8 mouse cellular contexts compared by ENCODE assay signal in genomic region chr10:128175996-128176755, GRCm38 (mm10). TPM values are rescaled to one million over a fixed set of nuclear protein-coding genes. Genes with fewer than 3 reads are reported as not detected.
A peak's percentile ranks its signal among the peaks of the same experiment; 100 is the strongest.
DNase-seq lines count a peak whose midpoint lies in the region; ATAC-seq and TF ChIP-seq lines count a peak whose summit lies in the region.

No protein-coding gene starts in this region.

- H3K9me3 ChIP-seq in embryonic facial prominence, embryonic 14.5 days (ENCODE audit: control insufficient read depth, low read length) = no peaks in the 10 kb centered on the region
- H3K9me3 ChIP-seq in heart, embryonic 11.5 days (replicated peaks; ENCODE audit: control insufficient read depth, low read length) = no peaks in the 10 kb centered on the region
- H3K9me3 ChIP-seq in midbrain, embryonic 16.5 days (replicated peaks; ENCODE audit: control insufficient read depth, low read length, poor library complexity, severe bottlenecking) = no peaks in the 10 kb centered on the region

- ATAC-seq in embryonic facial prominence, embryonic 14.5 days (ENCODE audit: low read depth) = peak; percentile 90
- ATAC-seq in heart, embryonic 11.5 days (replicated peaks; ENCODE audit: insufficient number of reproducible peaks, low FRiP score, low TSS enrichment) = peak; percentile 84
- peak; percentile 86; the same call in 1 of the 2 replicates for ATAC-seq in midbrain, embryonic 16.5 days

- no peak for TF ChIP-seq CTCF in C2C12 (IDR thresholded peaks at IDR 0.05; ENCODE audit: control insufficient read depth, insufficient read depth, insufficient read length)

- H3K36me3 ChIP-seq in C2C12 (ENCODE audit: control insufficient read depth, insufficient read depth) = peaks cover 11% of the 10 kb centered on the region
- no peaks in the 10 kb centered on the region for H3K36me3 ChIP-seq in embryonic facial prominence, embryonic 14.5 days (ENCODE audit: control insufficient read depth, insufficient read depth, low read length)
- no peaks in the 10 kb centered on the region for H3K36me3 ChIP-seq in heart, embryonic 11.5 days (ENCODE audit: control insufficient read depth, insufficient read depth, low read length)
- no peaks in the 10 kb centered on the region for H3K36me3 ChIP-seq in midbrain, embryonic 16.5 days (ENCODE audit: control insufficient read depth, insufficient read depth, low read length)

- H3K4me3 ChIP-seq in C2C12 (ENCODE audit: insufficient read depth, poor library complexity, severe bottlenecking) = peak overlapping the region; percentile 55
- peak overlapping the region; percentile 55 for H3K4me3 ChIP-seq in embryonic facial prominence, embryonic 14.5 days (ENCODE audit: low read depth, low read length)
- peak overlapping the region; percentile 69 for H3K4me3 ChIP-seq in heart, embryonic 11.5 days (ENCODE audit: low read depth, low read length)
- peak overlapping the region; percentile 32 for H3K4me3 ChIP-seq in midbrain, embryonic 16.5 days (ENCODE audit: low read depth, low read length)

- H3K27ac ChIP-seq in embryonic facial prominence, embryonic 14.5 days (replicated peaks; ENCODE audit: low read depth, low read length) = peak overlapping the region; percentile 93
- H3K27ac ChIP-seq in heart, embryonic 11.5 days (ENCODE audit: low read depth, low read length) = peak overlapping the region; percentile 91
- H3K27ac ChIP-seq in midbrain, embryonic 16.5 days (ENCODE audit: low read length) = peak overlapping the region; percentile 5; the same call in 1 of the 2 replicates

- peak overlapping the region; percentile 92 for H3K4me2 ChIP-seq in embryonic facial prominence, embryonic 14.5 days (ENCODE audit: low read depth, low read length)
- peak overlapping the region; percentile 85 for H3K4me2 ChIP-seq in heart, embryonic 11.5 days
- H3K4me2 ChIP-seq in midbrain, embryonic 16.5 days (ENCODE audit: low read length) = peak overlapping the region; percentile 53

- peak overlapping the region; percentile 81 for H3ac ChIP-seq in C2C12 (ENCODE audit: control insufficient read depth, insufficient read length, low read depth)

- peak; percentile 50 for DNase-seq in adrenal gland, postnatal 25 days
- peak; percentile 96 for DNase-seq in embryonic facial prominence, embryonic 14.5 days (ENCODE audit: low spot score)
- DNase-seq in kidney, adult 9 months = peak; percentile 82
- peak; percentile 78 for DNase-seq in liver
- peak; percentile 74 to 76 for DNase-seq in spleen, postnatal 36 days (ENCODE audit: low spot score in 2 of 2)

- H3K27me3 ChIP-seq in C2C12 (ENCODE audit: control insufficient read depth, insufficient read depth, insufficient read length) = no peaks in the 10 kb centered on the region
- H3K27me3 ChIP-seq in embryonic facial prominence, embryonic 14.5 days (replicated peaks; ENCODE audit: control insufficient read depth, insufficient read depth, low read length) = no peaks in the 10 kb centered on the region
- H3K27me3 ChIP-seq in heart, embryonic 11.5 days (ENCODE audit: control insufficient read depth, insufficient read depth, low read length) = no peaks in the 10 kb centered on the region
- H3K27me3 ChIP-seq in midbrain, embryonic 16.5 days (ENCODE audit: control insufficient read depth, insufficient read depth, low read depth, low read length) = no peaks in the 10 kb centered on the region

- H3K4me1 ChIP-seq in embryonic facial prominence, embryonic 14.5 days (ENCODE audit: control insufficient read depth, insufficient read depth, low read length) = peaks cover 23% of the 10 kb centered on the region
- peaks cover 18% of the 10 kb centered on the region for H3K4me1 ChIP-seq in heart, embryonic 11.5 days (ENCODE audit: control insufficient read depth, insufficient read depth, low read length)
- H3K4me1 ChIP-seq in midbrain, embryonic 16.5 days (ENCODE audit: control insufficient read depth, insufficient read depth, low read length) = peaks cover 8% of the 10 kb centered on the region

- under 1% methylated on average over 17 of the region's 17 CpGs for WGBS in embryonic facial prominence, embryonic 14.5 days
- WGBS in heart, embryonic 11.5 days (ENCODE audit: insufficient replicate concordance) = under 1% methylated on average over 17 of the region's 17 CpGs
- WGBS in midbrain, embryonic 16.5 days = 0% methylated on average over 16 of the region's 17 CpGs

- H3K79me3 ChIP-seq in C2C12 (ENCODE audit: low read depth) = peaks cover 39% of the 10 kb centered on the region

- H3K9ac ChIP-seq in embryonic facial prominence, embryonic 14.5 days (ENCODE audit: low read depth, low read length) = peak overlapping the region; percentile 62
- peak overlapping the region; percentile 75 for H3K9ac ChIP-seq in heart, embryonic 11.5 days (ENCODE audit: low read depth, low read length)
- H3K9ac ChIP-seq in midbrain, embryonic 16.5 days (ENCODE audit: low read depth, low read length) = peak overlapping the region; percentile 18

- peaks cover 50% of the 10 kb centered on the region for H3K79me2 ChIP-seq in C2C12 (ENCODE audit: control insufficient read depth, insufficient read depth)

TF ChIP-seq in C2C12, 6 proteins besides CTCF, POLR2A, EP300 and RAD21:
- TF ChIP-seq USF1 (IDR thresholded peaks at IDR 0.05; ENCODE audit: low read depth) (no peak), MYOG (IDR thresholded peaks at IDR 0.05; ENCODE audit: control insufficient read depth, extremely low read depth, insufficient read length) (no peak), CEBPB (IDR thresholded peaks at IDR 0.05; ENCODE audit: low read depth) (no peak), MAX (IDR thresholded peaks at IDR 0.05) (peak; percentile 31), MYOD1 (IDR thresholded peaks at IDR 0.05; ENCODE audit: control insufficient read depth, insufficient read length, low read depth) (peak; percentile 8), FOSL1 (IDR thresholded peaks at IDR 0.05; ENCODE audit: insufficient read depth, low read length, poor library complexity, severe bottlenecking) (no peak)

RNA-seq across cellular contexts. Expression of gene Rbms2, which starts 3.9 kb away (rescaled TPM):
- 61.4 TPM for polyA plus RNA-seq in C2C12 (2012; fragmentation: generic; extraction: Trizol)
- total RNA-seq in adrenal gland, postnatal 25 days (2021) = 84.6 and 85.7 TPM in 2 replicates
- 31.3 and 32.4 TPM in 2 replicates for polyA plus RNA-seq in embryonic facial prominence, embryonic 14.5 days (2014; fragmentation: Nextera tagmentation; extraction: Ambion mirVana)
- polyA plus RNA-seq in heart, embryonic 11.5 days (2014; fragmentation: Nextera tagmentation; extraction: Ambion mirVana) = 36.1 and 38.5 TPM in 2 replicates
- polyA plus RNA-seq in midbrain, embryonic 16.5 days (2015; fragmentation: Nextera tagmentation; extraction: Ambion mirVana) = 7.0 and 7.8 TPM in 2 replicates

RNA-seq across cellular contexts. Expression of gene Gls2, which starts 18.1 kb away (rescaled TPM):
- 2.8 TPM for polyA plus RNA-seq in C2C12 (2012; fragmentation: generic; extraction: Trizol)
- total RNA-seq in adrenal gland, postnatal 25 days (2021) = 1.3 and 5.5 TPM in 2 replicates
- polyA plus RNA-seq in embryonic facial prominence, embryonic 14.5 days (2014; fragmentation: Nextera tagmentation; extraction: Ambion mirVana) = 1.1 and 2.6 TPM in 2 replicates
- polyA plus RNA-seq in heart, embryonic 11.5 days (2014; fragmentation: Nextera tagmentation; extraction: Ambion mirVana) = 0.89 and 1.3 TPM in 2 replicates
- polyA plus RNA-seq in midbrain, embryonic 16.5 days (2015; fragmentation: Nextera tagmentation; extraction: Ambion mirVana) = 1.1 and 1.7 TPM in 2 replicates

RNA-seq across cellular contexts. Expression of gene Spryd4, which starts 35.4 kb away (rescaled TPM):
- polyA plus RNA-seq in C2C12 (2012; fragmentation: generic; extraction: Trizol) = 13.4 TPM
- 15.3 and 18.0 TPM in 2 replicates for total RNA-seq in adrenal gland, postnatal 25 days (2021)
- polyA plus RNA-seq in embryonic facial prominence, embryonic 14.5 days (2014; fragmentation: Nextera tagmentation; extraction: Ambion mirVana) = 30.8 and 35.8 TPM in 2 replicates
- polyA plus RNA-seq in heart, embryonic 11.5 days (2014; fragmentation: Nextera tagmentation; extraction: Ambion mirVana) = 40.4 and 41.4 TPM in 2 replicates
- polyA plus RNA-seq in midbrain, embryonic 16.5 days (2015; fragmentation: Nextera tagmentation; extraction: Ambion mirVana) = 19.6 and 22.1 TPM in 2 replicates

RNA-seq across cellular contexts. Expression of gene Mip, which starts 49.5 kb away (rescaled TPM):
- polyA plus RNA-seq in C2C12 (2012; fragmentation: generic; extraction: Trizol) = not detected
- total RNA-seq in adrenal gland, postnatal 25 days (2021) = not detected in 2 replicates
- 0.15 and 0.35 TPM in 2 replicates for polyA plus RNA-seq in embryonic facial prominence, embryonic 14.5 days (2014; fragmentation: Nextera tagmentation; extraction: Ambion mirVana)
- polyA plus RNA-seq in heart, embryonic 11.5 days (2014; fragmentation: Nextera tagmentation; extraction: Ambion mirVana) = not detected in 2 replicates
- 0.11 and 0.24 TPM in 2 replicates for polyA plus RNA-seq in midbrain, embryonic 16.5 days (2015; fragmentation: Nextera tagmentation; extraction: Ambion mirVana)

RNA-seq across cellular contexts. Expression of gene Timeless, which starts 55.7 kb away (rescaled TPM):
- 17.7 TPM for polyA plus RNA-seq in C2C12 (2012; fragmentation: generic; extraction: Trizol)
- total RNA-seq in adrenal gland, postnatal 25 days (2021) = 14.1 and 20.7 TPM in 2 replicates
- polyA plus RNA-seq in embryonic facial prominence, embryonic 14.5 days (2014; fragmentation: Nextera tagmentation; extraction: Ambion mirVana) = 35.4 and 53.3 TPM in 2 replicates
- 33.1 and 34.2 TPM in 2 replicates for polyA plus RNA-seq in heart, embryonic 11.5 days (2014; fragmentation: Nextera tagmentation; extraction: Ambion mirVana)
- polyA plus RNA-seq in midbrain, embryonic 16.5 days (2015; fragmentation: Nextera tagmentation; extraction: Ambion mirVana) = 15.6 and 16.1 TPM in 2 replicates

Comparison
In these comparisons a context has a peak if more than half of its experiments do, and no peak if none do; other contexts are left out.
1. Peak in every context shown above with its lines: DNase-seq, ATAC-seq, H3K4me3 ChIP-seq and H3K27ac ChIP-seq.
2. H3K27ac ChIP-seq: peak in every context shown above with its lines; median percentile 93 in embryonic facial prominence, embryonic 14.5 days; 91 in heart, embryonic 11.5 days; 5 in midbrain, embryonic 16.5 days.
3. H3K9ac ChIP-seq: peak in every context shown above with its lines; median percentile 75 in heart, embryonic 11.5 days; 62 in embryonic facial prominence, embryonic 14.5 days; 18 in midbrain, embryonic 16.5 days.